Mouse (Mus musculus) cerebellum, adult 2 months (tissue): ENCODE results near the gene Cd37.

Source experiments
- CTCF ChIP-seq: fragments of 200-500 bp; IDR thresholded peaks from 2 replicates; pipeline ENCODE4 v1.5.1; 2011; ENCODE audit warnings: low read depth, mild to moderate bottlenecking, control low read depth, low read length, moderate library complexity, borderline replicate concordance; ENCODE audit not compliant: insufficient read depth
- POLR2A ChIP-seq: fragments of 200-500 bp; IDR thresholded peaks from 2 replicates; pipeline ENCODE4 v1.6.1; 2011; ENCODE audit warnings: low read length, control low read depth, borderline replicate concordance; ENCODE audit not compliant: insufficient read depth

DNA sequence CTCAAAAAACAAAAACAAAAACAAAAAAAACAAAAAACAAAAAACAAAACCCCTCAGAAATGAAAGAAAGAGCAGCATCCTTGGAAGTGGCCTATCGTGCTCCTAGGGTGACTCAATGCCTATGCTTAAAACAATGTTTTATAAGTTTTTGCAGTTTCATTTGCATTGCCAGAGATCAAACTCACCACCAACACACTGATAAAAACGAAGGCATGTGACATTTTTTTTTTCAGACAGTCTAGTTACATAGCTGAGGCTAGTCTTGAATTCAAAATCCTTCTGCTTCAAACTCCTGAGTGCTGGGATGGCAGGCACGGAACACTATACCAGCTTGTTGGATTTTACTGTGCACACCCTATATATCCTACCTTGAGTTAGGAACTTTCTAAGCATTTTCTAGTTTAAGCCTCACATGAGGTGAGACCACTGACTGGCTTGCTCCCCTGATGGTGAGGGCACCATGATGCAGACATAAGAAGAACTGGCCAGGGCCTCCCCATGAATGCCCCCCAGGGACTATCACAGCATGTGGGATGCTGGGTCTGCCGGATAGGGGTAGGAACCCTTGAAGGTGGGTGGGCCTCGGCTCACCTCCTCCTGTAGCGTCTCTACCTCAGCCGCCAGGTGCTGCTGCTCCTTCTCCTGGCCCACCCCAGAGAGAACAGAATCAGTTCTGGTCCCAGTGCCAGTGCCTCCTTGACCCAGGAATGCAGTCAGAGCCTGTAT, 46.2 kb downstream of the Cd37 start:
- TF ChIP-seq POLR2A (no peak), CTCF (no peak)
